Mouse (Mus musculus) neural tube, embryonic 15.5 days (tissue): ENCODE results near the gene Gm10142. TPM values are rescaled to one million over a fixed set of nuclear protein-coding genes. Genes with fewer than 3 reads are reported as not detected.
"Not testable (repeated sequence)": the region's sequence is repeated elsewhere in the genome, so short reads cannot be mapped to it uniquely, and the experiment has no call there.

Experiments
- ATAC-seq: fragments of 200-750 bp; cut with Nextera tagmentation; 2 replicates; pipeline ENCODE4 v1.8.0; 2017; ENCODE audit warnings: mild to moderate bottlenecking, moderate TSS enrichment, moderate library complexity; ENCODE audit not compliant: low FRiP score
- H3K27ac ChIP-seq: fragments of 300-500 bp; sonication (generic); replicated peaks from 2 replicates; pipeline ENCODE4 v1.5.1; 2015; ENCODE audit warnings: mild to moderate bottlenecking, inconsistent platforms
- H3K27me3 ChIP-seq: fragments of 300-500 bp; sonication (generic); replicated peaks from 2 replicates; pipeline ENCODE4 v1.6.1; 2015; ENCODE audit warnings: inconsistent platforms
- H3K36me3 ChIP-seq: fragments of 300-500 bp; sonication (generic); 2 replicates; pipeline ENCODE4 v1.6.1; 2015; ENCODE audit warnings: inconsistent platforms
- H3K4me1 ChIP-seq: fragments of 300-500 bp; sonication (generic); 2 replicates; pipeline ENCODE4 v1.6.1; 2015; ENCODE audit warnings: inconsistent platforms
- H3K4me2 ChIP-seq: fragments of 300-500 bp; sonication (generic); 2 replicates; pipeline ENCODE4 v1.6.1; 2015; ENCODE audit warnings: inconsistent platforms, mild to moderate bottlenecking, moderate library complexity
- H3K4me3 ChIP-seq: fragments of 300-500 bp; sonication (generic); replicated peaks from 2 replicates; pipeline ENCODE4 v1.5.1; 2015; ENCODE audit warnings: mild to moderate bottlenecking, inconsistent platforms
- H3K9ac ChIP-seq: fragments of 300-500 bp; sonication (generic); replicated peaks from 2 replicates; pipeline ENCODE4 v1.6.1; 2015; ENCODE audit warnings: mild to moderate bottlenecking, inconsistent platforms
- H3K9me3 ChIP-seq: fragments of 300-500 bp; sonication (generic); replicated peaks from 2 replicates; pipeline ENCODE4 v1.6.1; 2016; ENCODE audit warnings: inconsistent platforms
- WGBS: fragments of 180-500 bp; shearing (Covaris S2); methylation state at CpG from one replicate; pipeline ENCODE4 v1.1.7; 2015; ENCODE audit warnings: mixed read lengths; 5-methylcytosine and 5-hydroxymethylcytosine counted together
- polyA plus RNA-seq: library from polyadenylated mRNA; unstranded; fragments of >200 nt; fragmentation: Nextera tagmentation; extraction: Ambion mirVana; gene quantifications from 2 replicates; pipeline ENCODE4 v1.2.1, GENCODE M21; 2015

Gm10142 gene
- polyA plus RNA-seq, result not detected in 2 replicates

DNA sequence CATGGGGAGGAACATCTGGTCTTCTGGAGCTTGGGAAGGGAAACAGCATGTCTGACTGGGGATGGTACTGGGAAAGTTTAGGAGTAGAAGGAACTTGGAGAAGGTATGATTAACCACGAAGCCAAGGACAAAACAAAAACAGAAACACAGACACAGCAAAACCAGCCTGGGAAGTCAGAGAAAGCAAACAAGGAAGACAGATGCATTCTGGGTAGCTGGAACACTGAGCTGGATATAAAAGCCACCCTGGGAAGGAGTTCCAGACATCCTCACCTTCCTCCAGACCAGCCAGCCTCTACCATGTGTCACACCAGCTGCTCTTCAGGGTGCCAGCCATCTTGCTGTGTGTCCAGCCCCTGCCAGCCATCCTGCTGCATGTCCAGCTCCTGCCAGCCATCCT lies at the start of gene Gm10142:
Gene Gm10142 (plus strand): TSS at position 301 of the 400 bp plus-strand sequence.
- H3K36me3 ChIP-seq, result no peaks in the 10 kb centered on the region
- 86% methylated on average over 1 of the region's 1 CpGs for WGBS
- no peak for ATAC-seq
- H3K4me3 ChIP-seq, result no peak within 1 kb of the TSS
- H3K4me2 ChIP-seq, result no peak within 1 kb of the TSS
- H3K27me3 ChIP-seq, result no peaks in the 10 kb centered on the region
- H3K9me3 ChIP-seq, result no peaks in the 10 kb centered on the region
- no peak within 1 kb of the TSS for H3K9ac ChIP-seq
- no peaks in the 10 kb centered on the region for H3K4me1 ChIP-seq
- H3K27ac ChIP-seq, result no peak within 1 kb of the TSS

- Histone ChIP-seq H3K4me2 (no peak overlapping the region), H3K27me3 (peaks cover 4% of the 10 kb centered on the region; the same call in 1 of the 2 replicates), H3K36me3 (no peaks in the 10 kb centered on the region), H3K4me3 (no peak overlapping the region), H3K4me1 (no peaks in the 10 kb centered on the region; the same call in 1 of the 2 replicates), H3K27ac (no peak overlapping the region), H3K9me3 (no peaks in the 10 kb centered on the region), H3K9ac (no peak overlapping the region)
- ATAC-seq, result no peak
- 68% methylated on average over 8 of the region's 8 CpGs for WGBS
Measured at GRCm38 (mm10) chr10:77666342-77666741, 49.3 kb upstream of the Gm10142 start.

DNA sequence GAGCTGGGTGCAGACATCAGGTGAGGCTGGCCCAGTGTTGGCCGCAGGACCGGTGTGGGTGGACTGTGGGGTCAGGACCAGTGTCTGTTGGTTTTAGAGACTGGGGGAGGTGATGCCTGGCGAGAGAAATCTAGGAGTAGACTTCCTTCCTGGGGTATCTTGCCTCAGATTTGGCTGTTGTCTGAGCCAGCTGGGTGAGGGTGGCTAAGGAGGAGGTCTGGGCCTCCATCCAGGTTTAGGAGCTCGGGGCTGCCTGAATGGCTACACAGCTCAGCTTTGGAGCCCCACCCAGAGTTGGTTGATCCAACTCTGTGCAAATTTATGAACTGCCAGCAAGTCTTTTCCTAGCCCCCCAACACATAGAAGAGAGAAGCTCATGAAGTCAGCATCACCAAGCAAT lies 48.2 kb upstream of the Gm10142 start:
- no peak overlapping the region for H3K4me3 ChIP-seq
- no peak for ATAC-seq
- H3K27ac ChIP-seq, result no peak overlapping the region
- 83% methylated on average over 4 of the region's 4 CpGs for WGBS
- peaks cover 4% of the 10 kb centered on the region; the same call in 1 of the 2 replicates for H3K27me3 ChIP-seq
- H3K36me3 ChIP-seq, result no peaks in the 10 kb centered on the region
- no peaks in the 10 kb centered on the region; the same call in 1 of the 2 replicates for H3K4me1 ChIP-seq
- H3K9ac ChIP-seq, result no peak overlapping the region
- H3K9me3 ChIP-seq, result no peaks in the 10 kb centered on the region
- no peak overlapping the region for H3K4me2 ChIP-seq

GRCm38 (mm10) chr10:77670710-77671109 lies 44.9 kb upstream of the Gm10142 start:
- H3K4me1 ChIP-seq, result no peaks in the 10 kb centered on the region
- no peaks in the 10 kb centered on the region for H3K9me3 ChIP-seq
- H3K36me3 ChIP-seq, result no peaks in the 10 kb centered on the region
- H3K4me3 ChIP-seq, result no peak overlapping the region
- H3K27ac ChIP-seq, result no peak overlapping the region
- WGBS, result 87% methylated on average over 4 of the region's 4 CpGs
- H3K9ac ChIP-seq, result no peak overlapping the region
- H3K4me2 ChIP-seq, result no peak overlapping the region
- peaks cover 2% of the 10 kb centered on the region; the same call in 1 of the 2 replicates for H3K27me3 ChIP-seq
- no peak for ATAC-seq

- Histone ChIP-seq H3K4me2 (no peak overlapping the region), H3K4me3 (no peak overlapping the region), H3K27ac (no peak overlapping the region), H3K4me1 (no peaks in the 10 kb centered on the region), H3K9me3 (no peaks in the 10 kb centered on the region), H3K27me3 (peaks cover 10% of the 10 kb centered on the region), H3K9ac (no peak overlapping the region), H3K36me3 (no peaks in the 10 kb centered on the region)
- WGBS, result 73% methylated on average over 4 of the region's 4 CpGs
- no peak for ATAC-seq
Measured at GRCm38 (mm10) chr10:77671519-77671918, 44.1 kb upstream of the Gm10142 start.

DNA sequence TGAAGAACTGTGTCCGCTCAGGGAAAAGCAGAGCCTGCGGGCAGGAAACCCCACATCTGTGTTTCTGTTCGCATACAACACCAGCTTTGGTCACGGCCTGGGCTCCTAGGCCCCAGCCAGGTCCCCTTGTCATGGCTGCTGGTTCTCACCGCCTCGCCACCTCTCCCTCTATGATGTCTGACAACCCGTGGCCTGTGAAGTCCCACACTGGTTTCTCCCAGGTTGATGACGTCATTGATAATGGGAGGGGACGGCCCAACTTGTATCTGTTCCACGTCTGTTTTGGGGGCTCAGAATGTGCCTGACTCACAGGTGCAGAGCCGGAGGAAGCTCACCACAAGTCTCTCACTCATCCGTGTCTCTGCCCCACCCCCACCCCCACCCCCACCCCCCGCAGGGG lies 41.8 kb upstream of the Gm10142 start:
- ATAC-seq, result no peak
- no peak overlapping the region for H3K9ac ChIP-seq
- H3K4me3 ChIP-seq, result no peak overlapping the region
- H3K27ac ChIP-seq, result no peak overlapping the region
- H3K4me1 ChIP-seq, result peaks cover 15% of the 10 kb centered on the region
- H3K27me3 ChIP-seq, result peaks cover 32% of the 10 kb centered on the region
- H3K4me2 ChIP-seq, result no peak overlapping the region
- no peaks in the 10 kb centered on the region for H3K9me3 ChIP-seq
- no peaks in the 10 kb centered on the region for H3K36me3 ChIP-seq
- WGBS, result 68% methylated on average over 13 of the region's 13 CpGs

GRCm38 (mm10) chr10:77677562-77677961 lies 38.0 kb upstream of the Gm10142 start:
- no peak for ATAC-seq
- Histone ChIP-seq H3K9ac (0 out of 2 replicates have a peak overlapping the region, but pooled peaks have one; percentile 1), H3K9me3 (no peaks in the 10 kb centered on the region), H3K4me1 (peaks cover 15% of the 10 kb centered on the region), H3K27ac (no peak overlapping the region), H3K4me3 (peak overlapping the region; percentile 31), H3K4me2 (peak overlapping the region; percentile 65), H3K27me3 (peaks cover 41% of the 10 kb centered on the region), H3K36me3 (no peaks in the 10 kb centered on the region)
- under 1% methylated on average over 35 of the region's 35 CpGs for WGBS

DNA sequence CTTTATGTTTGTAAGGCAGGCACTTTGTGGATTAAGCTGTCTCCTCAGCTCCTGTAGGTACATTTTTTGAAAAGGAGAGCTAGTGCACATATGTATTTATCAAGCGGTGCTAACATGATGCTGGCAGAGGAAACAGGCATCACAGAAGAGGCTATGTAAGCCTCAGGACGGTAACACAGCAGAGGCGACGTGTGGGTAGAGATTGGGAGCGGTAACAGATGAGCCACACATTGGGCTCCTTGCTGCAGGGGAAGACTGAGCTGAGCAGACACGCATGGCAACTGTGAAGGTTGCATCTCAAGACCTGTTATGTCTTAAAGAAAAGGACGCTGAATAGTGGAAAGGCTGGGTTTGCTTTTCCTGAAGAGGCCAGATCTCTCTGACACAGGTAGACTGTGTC lies 32.6 kb upstream of the Gm10142 start:
- H3K27ac ChIP-seq, result no peak overlapping the region
- peaks cover 24% of the 10 kb centered on the region for H3K4me1 ChIP-seq
- H3K4me3 ChIP-seq, result no peak overlapping the region
- no peaks in the 10 kb centered on the region for H3K9me3 ChIP-seq
- 81% methylated on average over 7 of the region's 7 CpGs for WGBS
- H3K9ac ChIP-seq, result no peak overlapping the region
- peaks cover 42% of the 10 kb centered on the region for H3K27me3 ChIP-seq
- ATAC-seq, result no peak
- no peak overlapping the region for H3K4me2 ChIP-seq
- H3K36me3 ChIP-seq, result no peaks in the 10 kb centered on the region

- Histone ChIP-seq H3K4me1 (peaks cover 19% of the 10 kb centered on the region), H3K4me3 (no peak overlapping the region), H3K27me3 (peaks cover 36% of the 10 kb centered on the region), H3K9ac (no peak overlapping the region), H3K27ac (no peak overlapping the region), H3K36me3 (no peaks in the 10 kb centered on the region), H3K4me2 (no peak overlapping the region), H3K9me3 (no peaks in the 10 kb centered on the region)
- no peak for ATAC-seq
- WGBS, result 48% methylated on average over 8 of the region's 8 CpGs
Measured at GRCm38 (mm10) chr10:77684181-77684580, 31.4 kb upstream of the Gm10142 start.

GRCm38 (mm10) chr10:77685895-77686664 lies 29.5 kb upstream of the Gm10142 start, which contains the start of gene Tspear:
TSS of gene Tspear (plus strand) at chr10:77686569.
- ATAC-seq, result no peak
- H3K4me1 ChIP-seq, result peaks cover 25% of the 10 kb centered on the region
- no peak within 1 kb of the TSS for H3K4me3 ChIP-seq
- no peaks in the 10 kb centered on the region for H3K36me3 ChIP-seq
- peaks cover 31% of the 10 kb centered on the region for H3K27me3 ChIP-seq
- no peak within 1 kb of the TSS for H3K4me2 ChIP-seq
- no peak within 1 kb of the TSS for H3K27ac ChIP-seq
- no peak within 1 kb of the TSS for H3K9ac ChIP-seq
- no peaks in the 10 kb centered on the region for H3K9me3 ChIP-seq
- WGBS, result 11% methylated on average over 22 of the region's 22 CpGs

DNA sequence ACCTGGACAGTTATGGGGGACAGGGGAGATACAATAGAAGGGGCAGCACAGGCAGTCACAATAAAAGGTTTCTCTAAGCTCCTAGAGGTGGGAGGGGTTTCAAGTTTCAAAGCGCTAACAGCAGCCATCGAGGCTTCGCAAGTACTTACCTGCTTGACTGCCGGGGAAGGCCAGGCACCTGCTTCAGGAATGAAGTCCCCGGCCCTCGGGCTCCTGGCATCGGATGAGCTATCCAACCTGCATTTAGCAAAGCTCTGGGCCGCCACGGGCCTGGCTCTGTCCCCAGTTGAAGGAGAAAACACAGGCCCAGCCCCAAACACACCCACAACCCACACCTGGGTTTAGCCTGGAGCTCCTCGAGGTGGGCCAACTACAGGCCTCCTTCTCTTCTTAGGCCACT lies 28.6 kb upstream of the Gm10142 start:
- Histone ChIP-seq H3K4me2 (no peak overlapping the region), H3K4me1 (peaks cover 25% of the 10 kb centered on the region), H3K9ac (no peak overlapping the region), H3K4me3 (no peak overlapping the region), H3K9me3 (no peaks in the 10 kb centered on the region), H3K27me3 (peaks cover 31% of the 10 kb centered on the region), H3K27ac (no peak overlapping the region), H3K36me3 (no peaks in the 10 kb centered on the region)
- ATAC-seq, result no peak
- WGBS, result 26% methylated on average over 10 of the region's 10 CpGs

- H3K27me3 ChIP-seq, result peaks cover 28% of the 10 kb centered on the region
- not testable (repeated sequence) for H3K9ac ChIP-seq, H3K27ac ChIP-seq, H3K36me3 ChIP-seq, H3K9me3 ChIP-seq, H3K4me2 ChIP-seq, H3K4me3 ChIP-seq, ATAC-seq
- H3K4me1 ChIP-seq, result peaks cover 17% of the 10 kb centered on the region
- WGBS, result 63% methylated on average over 3 of the region's 3 CpGs
Measured at GRCm38 (mm10) chr10:77690356-77690807, 25.2 kb upstream of the Gm10142 start, which contains the start of gene Gm19402. TSS of gene Gm19402 (minus strand) at chr10:77690757.
